Mouse (Mus musculus) small intestine, adult 2 months (tissue): ENCODE data around the gene Bpifb4. TPM values are rescaled to one million over a fixed set of nuclear protein-coding genes. Genes with fewer than 3 reads are reported as not detected.

Experiments used
- H3K27ac ChIP-seq: fragments of 200-500 bp; 2 replicates; pipeline ENCODE4 v1.5.1; 2012; ENCODE audit warnings: low read depth, low read length, control low read depth, inconsistent platforms; ENCODE audit not compliant: insufficient read depth
- H3K27me3 ChIP-seq: fragments of 200-500 bp; 2 replicates; pipeline ENCODE4 v1.6.1; 2012; ENCODE audit warnings: mild to moderate bottlenecking, moderate library complexity, low read length, inconsistent platforms; ENCODE audit not compliant: control insufficient read depth, insufficient read depth
- H3K36me3 ChIP-seq: fragments of 200-500 bp; 2 replicates; pipeline ENCODE4 v1.6.1; 2012; ENCODE audit warnings: mild to moderate bottlenecking, low read length, control low read depth, inconsistent platforms; ENCODE audit not compliant: control insufficient read depth, insufficient read depth
- H3K4me1 ChIP-seq: fragments of 200-500 bp; 2 replicates; pipeline ENCODE4 v1.6.1; 2012; ENCODE audit warnings: low read length, inconsistent platforms, mixed read lengths; ENCODE audit not compliant: control insufficient read depth, insufficient read depth, insufficient read length
- H3K4me3 ChIP-seq: fragments of 200-500 bp; 2 replicates; pipeline ENCODE4 v1.5.1; 2012; ENCODE audit warnings: low read depth, mild to moderate bottlenecking, control low read depth, inconsistent platforms, low read length, moderate library complexity
- CTCF ChIP-seq: fragments of 200-500 bp; IDR thresholded peaks from 2 replicates; pipeline ENCODE4 v1.5.1; 2012; ENCODE audit warnings: low read depth, mild to moderate bottlenecking, control low read depth, inconsistent platforms, low read length, moderate library complexity, mixed read lengths; ENCODE audit not compliant: insufficient replicate concordance, insufficient read length; ENCODE audit errors: extremely low read depth
- POLR2A ChIP-seq: fragments of 200-500 bp; IDR thresholded peaks from 2 replicates; pipeline ENCODE4 v1.6.1; 2012; ENCODE audit warnings: low read depth, mild to moderate bottlenecking, control low read depth, inconsistent platforms, low read length, moderate library complexity
- WGBS: fragments of 180-500 bp; shearing (Covaris S2); methylation state at CpG from one replicate; pipeline ENCODE4 v1.1.7; 2018; 5-methylcytosine and 5-hydroxymethylcytosine counted together
- polyA plus RNA-seq: library from polyadenylated mRNA; depleted of rRNA; stranded (reverse); fragments of >200 nt; gene quantifications from 2 replicates; pipeline ENCODE4 v1.2.3, GENCODE M21; 2012

Gene Bpifb4
- polyA plus RNA-seq, 1 experiment: not detected

DNA sequence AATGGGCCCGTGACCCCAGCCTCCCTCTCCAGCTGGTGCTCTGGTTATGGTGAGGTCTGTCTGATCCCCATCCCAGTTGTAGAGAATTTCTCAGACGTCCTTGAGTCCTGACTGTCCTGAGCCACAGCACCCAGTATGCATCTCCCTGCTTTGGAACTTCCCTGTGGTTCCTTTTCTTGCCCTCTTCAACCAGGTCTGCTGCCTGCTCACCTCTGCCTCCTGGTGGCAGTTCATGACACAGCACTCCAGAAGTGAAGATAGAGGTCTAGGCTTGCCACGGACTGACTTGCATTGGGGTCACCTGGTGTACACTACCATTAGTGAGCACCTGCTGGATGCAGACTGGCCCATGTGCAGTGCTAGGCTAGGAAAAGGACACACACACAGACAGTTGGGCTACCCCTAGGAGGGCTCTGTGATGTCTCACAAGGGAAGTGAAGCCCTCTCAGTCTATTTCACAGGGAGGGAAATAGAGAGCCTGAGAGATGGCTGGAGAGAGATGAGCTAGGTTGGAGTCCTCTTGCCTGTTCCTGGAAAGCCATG is 8.1 kb upstream of the Bpifb4 start:
- TF ChIP-seq CTCF: peak; percentile 68; the same call in 1 of the 2 replicates
- no peak for TF ChIP-seq POLR2A
- no peaks in the 10 kb centered on the region for H3K27me3 ChIP-seq
- no peaks in the 10 kb centered on the region for H3K4me1 ChIP-seq
- H3K36me3 ChIP-seq: no peaks in the 10 kb centered on the region
- H3K27ac ChIP-seq: no peak overlapping the region
- WGBS: 39% methylated on average over 3 of the region's 3 CpGs
- no peak overlapping the region for H3K4me3 ChIP-seq

DNA sequence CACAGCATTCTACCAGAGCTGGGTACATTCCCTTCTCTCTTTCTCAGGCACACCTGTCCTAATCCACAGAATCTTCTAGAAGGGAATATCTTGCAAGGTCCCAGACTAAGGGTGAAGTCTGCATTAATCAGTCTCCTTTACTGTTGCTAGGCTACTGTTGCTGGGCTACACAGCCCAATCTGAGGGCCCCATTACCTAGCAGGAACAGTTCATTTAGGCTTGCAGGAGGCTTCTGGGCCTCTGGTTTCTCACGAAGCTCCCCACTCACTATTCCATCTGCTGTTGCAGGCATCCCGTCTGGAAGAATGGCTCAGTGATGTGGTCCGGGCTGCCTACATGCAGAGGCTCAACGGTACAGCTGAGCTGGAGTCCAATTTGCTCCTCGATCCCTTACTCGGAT is 6.9 kb upstream of the Bpifb4 start:
- H3K27me3 ChIP-seq: no peaks in the 10 kb centered on the region
- H3K36me3 ChIP-seq: no peaks in the 10 kb centered on the region
- H3K27ac ChIP-seq: no peak overlapping the region
- H3K4me3 ChIP-seq: no peak overlapping the region
- TF ChIP-seq CTCF (no peak), POLR2A (no peak)
- WGBS: 73% methylated on average over 6 of the region's 6 CpGs
- no peaks in the 10 kb centered on the region for H3K4me1 ChIP-seq

DNA sequence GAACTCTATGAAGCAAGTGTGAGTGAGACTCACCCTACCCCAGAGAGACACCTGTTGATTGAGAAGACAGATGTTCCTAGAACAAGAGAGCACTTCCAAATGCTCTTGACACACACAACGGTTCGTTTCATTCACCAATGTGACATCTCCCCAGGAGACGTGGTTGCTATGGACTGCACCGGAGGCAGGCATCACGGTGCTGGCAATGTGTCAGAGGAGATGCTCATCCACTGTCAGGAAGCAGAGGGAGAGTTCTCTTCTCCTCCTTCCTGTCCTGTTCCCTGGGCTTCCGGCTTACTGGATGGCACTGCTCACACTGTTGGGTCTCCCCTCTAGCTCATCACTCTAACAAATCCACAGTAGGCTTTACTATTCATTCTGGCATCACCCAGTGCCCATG is 4.7 kb upstream of the Bpifb4 start:
- no peak overlapping the region for H3K4me3 ChIP-seq
- no peaks in the 10 kb centered on the region for H3K27me3 ChIP-seq

DNA sequence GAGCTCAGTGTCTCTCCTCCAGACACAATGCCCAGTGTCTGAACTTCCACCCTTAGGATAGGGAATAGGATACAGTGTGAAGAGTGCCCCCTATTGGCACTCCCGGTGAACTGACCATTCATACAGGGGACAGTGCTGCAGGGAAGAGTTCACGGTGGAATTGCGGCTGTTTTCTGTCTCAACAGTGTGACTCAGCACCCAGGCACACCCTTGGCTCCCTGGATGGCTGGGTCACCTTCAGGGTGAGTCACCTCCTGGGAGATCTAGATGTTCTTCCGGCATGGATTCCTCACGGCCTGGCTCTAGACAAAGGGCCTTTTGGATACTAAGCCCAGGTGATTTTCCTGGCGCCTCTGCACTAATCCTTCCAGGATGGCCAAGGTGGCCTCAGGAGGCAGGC is 2.7 kb upstream of the Bpifb4 start:
- WGBS: 82% methylated on average over 6 of the region's 6 CpGs
- Histone ChIP-seq H3K4me1 (no peaks in the 10 kb centered on the region), H3K27me3 (no peaks in the 10 kb centered on the region), H3K36me3 (no peaks in the 10 kb centered on the region), H3K27ac (no peak overlapping the region), H3K4me3 (no peak overlapping the region)
- TF ChIP-seq POLR2A (no peak), CTCF (no peak)

More for the DNA sequence above, 4.7 kb upstream of the Bpifb4 start:
- Histone ChIP-seq H3K27ac (no peak overlapping the region), H3K36me3 (no peaks in the 10 kb centered on the region), H3K4me1 (no peaks in the 10 kb centered on the region)
- WGBS: 76% methylated on average over 6 of the region's 6 CpGs
- TF ChIP-seq CTCF (no peak), POLR2A (no peak)

DNA sequence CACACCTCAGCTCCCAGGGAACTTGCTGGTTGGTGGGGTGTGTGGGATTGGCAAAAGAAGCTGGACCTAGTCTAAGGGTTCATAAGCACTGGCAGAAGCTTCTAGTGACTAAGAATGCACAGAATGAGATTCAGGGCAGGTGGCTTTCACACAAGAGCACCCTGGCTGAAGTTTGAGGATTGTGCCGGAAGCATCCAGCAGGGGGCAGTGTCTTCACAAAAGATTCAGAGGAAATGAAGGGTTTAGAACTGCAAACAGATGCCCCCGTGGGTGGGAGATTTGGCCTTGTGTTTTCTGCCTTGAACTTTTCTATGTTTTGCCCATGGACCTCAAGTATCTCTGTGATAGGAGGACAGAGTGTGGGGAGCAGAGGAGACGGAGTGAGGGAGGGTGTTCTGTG is 5.5 kb downstream of the Bpifb4 start:
- Histone ChIP-seq H3K36me3 (no peaks in the 10 kb centered on the region), H3K27me3 (no peaks in the 10 kb centered on the region), H3K4me1 (no peaks in the 10 kb centered on the region), H3K4me3 (no peak overlapping the region), H3K27ac (no peak overlapping the region)
- 32% methylated on average over 3 of the region's 3 CpGs for WGBS
- TF ChIP-seq POLR2A (no peak), CTCF (peak; percentile 78; the same call in 1 of the 2 replicates)

DNA sequence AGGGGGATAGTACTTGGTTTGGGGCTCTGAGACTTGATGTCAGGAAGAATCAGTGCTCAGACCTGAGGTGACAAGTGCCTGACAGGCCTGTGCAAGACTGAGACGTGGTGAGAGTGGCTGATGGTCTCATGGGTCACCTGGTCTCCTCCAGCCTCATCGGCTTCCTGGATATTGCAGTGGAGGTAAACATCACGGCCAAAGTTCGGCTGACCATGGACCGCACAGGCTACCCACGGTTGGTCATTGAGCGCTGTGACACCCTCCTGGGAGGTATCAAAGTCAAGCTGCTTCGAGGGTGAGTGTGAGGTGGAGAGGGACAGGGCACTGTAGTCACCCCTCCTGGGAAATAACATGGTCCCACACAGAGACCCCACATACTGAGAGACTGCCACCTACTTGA is 6.6 kb downstream of the Bpifb4 start:
- Histone ChIP-seq H3K27me3 (no peaks in the 10 kb centered on the region), H3K36me3 (no peaks in the 10 kb centered on the region), H3K4me1 (no peaks in the 10 kb centered on the region), H3K27ac (no peak overlapping the region), H3K4me3 (no peak overlapping the region)
- TF ChIP-seq CTCF: no peak
- no peak for TF ChIP-seq POLR2A
- WGBS: 72% methylated on average over 8 of the region's 8 CpGs

DNA sequence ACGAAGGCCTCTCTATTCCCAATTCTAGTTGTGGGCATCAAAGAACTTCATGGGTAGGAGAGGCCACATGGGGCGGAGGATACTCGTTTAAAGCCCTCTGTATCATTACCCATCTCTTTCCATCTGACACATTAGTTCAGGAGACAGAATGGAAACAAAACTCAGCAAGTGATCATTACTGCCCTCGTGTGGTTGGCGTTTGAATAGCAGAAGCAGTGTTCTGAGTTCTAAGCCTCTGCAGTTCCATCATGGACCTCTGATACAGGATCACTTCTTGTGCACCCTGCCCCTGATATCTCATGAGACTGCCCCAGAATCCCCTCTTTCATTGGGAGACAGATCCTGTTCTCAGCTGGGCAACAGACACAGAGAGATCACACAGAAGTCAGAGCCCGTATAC is 14.9 kb downstream of the Bpifb4 start:
- H3K4me3 ChIP-seq: no peak overlapping the region
- 26% methylated on average over 6 of the region's 6 CpGs for WGBS
- peaks cover 2% of the 10 kb centered on the region; the same call in 1 of the 2 replicates for H3K4me1 ChIP-seq
- no peak overlapping the region for H3K27ac ChIP-seq
- TF ChIP-seq CTCF (peak; percentile 24; the same call in 1 of the 2 replicates), POLR2A (no peak)
- no peaks in the 10 kb centered on the region for H3K27me3 ChIP-seq
- H3K36me3 ChIP-seq: no peaks in the 10 kb centered on the region

DNA sequence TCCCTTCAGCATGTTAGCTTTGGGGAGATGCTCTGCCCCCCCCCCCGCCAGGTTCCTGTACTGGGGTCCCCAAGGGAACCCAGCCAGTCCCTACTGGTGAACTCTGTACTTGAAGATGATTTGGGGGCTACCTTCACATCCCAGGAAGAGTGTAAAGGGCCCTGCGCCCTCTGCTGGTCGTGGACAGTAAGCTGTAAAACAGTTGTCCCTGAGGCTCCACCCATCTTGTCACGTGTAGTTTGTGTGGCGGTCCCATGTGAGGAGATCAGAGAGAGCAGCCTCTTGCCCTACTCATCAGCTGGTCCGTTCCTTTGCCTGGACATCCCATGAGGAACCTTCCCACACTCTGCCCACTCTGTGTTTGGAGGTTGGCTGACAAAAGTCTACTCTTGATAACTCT is 15.8 kb downstream of the Bpifb4 start:
- peaks cover 2% of the 10 kb centered on the region; the same call in 1 of the 2 replicates for H3K4me1 ChIP-seq
- TF ChIP-seq CTCF (peak; percentile 47; the same call in 1 of the 2 replicates), POLR2A (no peak)
- H3K27ac ChIP-seq: no peak overlapping the region
- no peaks in the 10 kb centered on the region for H3K36me3 ChIP-seq
- no peaks in the 10 kb centered on the region for H3K27me3 ChIP-seq
- no peak overlapping the region for H3K4me3 ChIP-seq
- WGBS: 9% methylated on average over 6 of the region's 6 CpGs
